Mouse (Mus musculus): ENCODE data around the gene Chdh. TPM values are rescaled to one million over a fixed set of nuclear protein-coding genes. Genes with fewer than 3 reads are reported as not detected.

The Chdh gene
- total and polyA plus RNA-seq, 3 experiments = not detected

- H3K4me1 ChIP-seq (ENCODE audit: control insufficient read depth in 1 of 2, insufficient read depth in 2 of 2) = peaks cover 17 to 40% of the 10 kb centered on the region in 2 experiments
- dilution Hi-C loops (cut with MboI; ENCODE audit: extremely low pct_ligation_motif_present, extremely low pct_unique_long_range_greater_than_20kb, low sequenced_read_pairs) = no loop called here
- H3K4me3 ChIP-seq (replicated peaks in 1 of 3; ENCODE audit: low read depth in 2 of 3, low read length in 2 of 3, poor library complexity in 1 of 3) = no peak overlapping the region
- no peak overlapping the region for H3K4me2 ChIP-seq (ENCODE audit: insufficient read depth, low read depth, poor library complexity, severe bottlenecking)
- no peak overlapping the region for H3K9ac ChIP-seq (ENCODE audit: insufficient read depth, low read depth)
- DNase-seq (ENCODE audit: extremely low read depth) = no peak
- H3K27ac ChIP-seq (ENCODE audit: insufficient read depth, low read depth) = no peak overlapping the region
- H3K79me2 ChIP-seq (replicated peaks; ENCODE audit: control insufficient read depth, extremely low read depth, insufficient read depth, poor library complexity, severe bottlenecking) = no peaks in the 10 kb centered on the region
- no peaks in the 10 kb centered on the region for H3K9me3 ChIP-seq (replicated peaks; ENCODE audit: low read length)
- in situ Hi-C loops (cut with MboI; ENCODE audit: low pct_ligation_motif_present, low pct_unique_long_range_greater_than_20kb, low sequenced_read_pairs) = no loop called here
- no peak for TF ChIP-seq PAX5 (IDR thresholded peaks at IDR 0.05; ENCODE audit: low read length)
- no peak for TF ChIP-seq MAZ (IDR thresholded peaks at IDR 0.05; ENCODE audit: low read depth, low read length)
- TF ChIP-seq ZNF384 (IDR thresholded peaks at IDR 0.05; ENCODE audit: low read depth, low read length) = no peak
- no peak for TF ChIP-seq CTCF (conservative IDR thresholded peaks at IDR 0.05 in 1 of 2, IDR thresholded peaks at IDR 0.05 in 1 of 2; ENCODE audit: low read depth in 2 of 2, low read length in 2 of 2)
- TF ChIP-seq CHD1 (IDR thresholded peaks at IDR 0.05; ENCODE audit: low read depth, low read length) = no peak
- no peak for TF ChIP-seq TCF12 (IDR thresholded peaks at IDR 0.05; ENCODE audit: low read depth, low read length)
- no peak for TF ChIP-seq TBP (conservative IDR thresholded peaks at IDR 0.05; ENCODE audit: low read depth, low read length)
- no peak for TF ChIP-seq SIN3A (IDR thresholded peaks at IDR 0.05; ENCODE audit: low read length)
- TF ChIP-seq USF1 (IDR thresholded peaks at IDR 0.05; ENCODE audit: low read depth, low read length) = no peak
- TF ChIP-seq E2F4 (IDR thresholded peaks at IDR 0.05; ENCODE audit: insufficient replicate concordance, low read depth, low read length) = no peak
- TF ChIP-seq UBTF (IDR thresholded peaks at IDR 0.05; ENCODE audit: low read depth, low read length) = no peak
- no peak for TF ChIP-seq ZKSCAN1 (IDR thresholded peaks at IDR 0.05; ENCODE audit: borderline replicate concordance, low read depth, low read length)
- TF ChIP-seq MEF2A (IDR thresholded peaks at IDR 0.05; ENCODE audit: borderline replicate concordance, low read depth, low read length) = no peak
- TF ChIP-seq RAD21 (IDR thresholded peaks at IDR 0.05; ENCODE audit: low read depth, low read length) = no peak
- TF ChIP-seq KAT2A (IDR thresholded peaks at IDR 0.05; ENCODE audit: insufficient replicate concordance, low read length) = no peak
- no peaks in the 10 kb centered on the region for H3K36me3 ChIP-seq (replicated peaks in 1 of 2; ENCODE audit: control insufficient read depth in 1 of 2, insufficient read depth in 1 of 2, low read length in 1 of 2)
- no peaks in the 10 kb centered on the region for H3K27me3 ChIP-seq (replicated peaks)
These were observed 10.0 kb downstream of the Chdh start for GRCm38 (mm10) chr14:30018846-30019245.

- H3K27me3 ChIP-seq (replicated peaks) = no peaks in the 10 kb centered on the region
- TF ChIP-seq TBP (conservative IDR thresholded peaks at IDR 0.05; ENCODE audit: low read depth, low read length) = no peak
- peaks cover 14 to 37% of the 10 kb centered on the region in 2 experiments for H3K4me1 ChIP-seq (ENCODE audit: control insufficient read depth in 1 of 2, insufficient read depth in 2 of 2)
- H3K9ac ChIP-seq (ENCODE audit: insufficient read depth, low read depth) = no peak overlapping the region
- H3K4me3 ChIP-seq (replicated peaks in 1 of 3; ENCODE audit: low read depth in 2 of 3, low read length in 2 of 3, poor library complexity in 1 of 3) = no peak overlapping the region
- no peak overlapping the region for H3K4me2 ChIP-seq (ENCODE audit: insufficient read depth, low read depth, poor library complexity, severe bottlenecking)
- dilution Hi-C loops (cut with MboI; ENCODE audit: extremely low pct_ligation_motif_present, extremely low pct_unique_long_range_greater_than_20kb, low sequenced_read_pairs) = no loop called here
- H3K9me3 ChIP-seq (replicated peaks; ENCODE audit: low read length) = no peaks in the 10 kb centered on the region
- no peaks in the 10 kb centered on the region for H3K36me3 ChIP-seq (replicated peaks in 1 of 2; ENCODE audit: control insufficient read depth in 1 of 2, insufficient read depth in 1 of 2, low read length in 1 of 2)
- no peak overlapping the region for H3K27ac ChIP-seq (ENCODE audit: insufficient read depth, low read depth)
- in situ Hi-C loops (cut with MboI; ENCODE audit: low pct_ligation_motif_present, low pct_unique_long_range_greater_than_20kb, low sequenced_read_pairs) = no loop called here
- no peaks in the 10 kb centered on the region for H3K79me2 ChIP-seq (replicated peaks; ENCODE audit: control insufficient read depth, extremely low read depth, insufficient read depth, poor library complexity, severe bottlenecking)
- no peak for DNase-seq (ENCODE audit: extremely low read depth)
These were observed 10.6 kb downstream of the Chdh start for GRCm38 (mm10) chr14:30019375-30019774.

Data from CH12.LX (cell line).